Mouse (Mus musculus) midbrain, embryonic 13.5 days (tissue): ENCODE measurements around the gene Spred2. TPM values are rescaled to one million over a fixed set of nuclear protein-coding genes. Genes with fewer than 3 reads are reported as not detected.

Source experiments
- ATAC-seq: fragments of 200-750 bp; cut with Nextera tagmentation; 2 replicates; pipeline ENCODE4 v1.8.0; 2017; ENCODE audit warnings: mild to moderate bottlenecking, moderate TSS enrichment, moderate library complexity
- H3K27ac ChIP-seq: fragments of 300-500 bp; sonication (generic); 2 replicates; pipeline ENCODE4 v1.5.1; 2015; ENCODE audit warnings: inconsistent platforms, mild to moderate bottlenecking, moderate library complexity
- H3K27me3 ChIP-seq: fragments of 300-500 bp; sonication (generic); 2 replicates; pipeline ENCODE4 v1.6.1; 2015; ENCODE audit warnings: mild to moderate bottlenecking, inconsistent platforms
- H3K36me3 ChIP-seq: fragments of 300-500 bp; sonication (generic); 2 replicates; pipeline ENCODE4 v1.6.1; 2015; ENCODE audit warnings: mild to moderate bottlenecking, inconsistent platforms
- H3K4me1 ChIP-seq: fragments of 300-500 bp; sonication (generic); replicated peaks from 2 replicates; pipeline ENCODE4 v1.6.1; 2015; ENCODE audit warnings: inconsistent platforms
- H3K4me2 ChIP-seq: fragments of 300-500 bp; sonication (generic); replicated peaks from 2 replicates; pipeline ENCODE4 v1.6.1; 2015; ENCODE audit warnings: moderate library complexity, mild to moderate bottlenecking, inconsistent platforms
- H3K4me3 ChIP-seq: fragments of 300-500 bp; sonication (generic); replicated peaks from 2 replicates; pipeline ENCODE4 v1.5.1; 2015; ENCODE audit warnings: mild to moderate bottlenecking, inconsistent platforms
- H3K9ac ChIP-seq: fragments of 300-500 bp; sonication (generic); replicated peaks from 2 replicates; pipeline ENCODE4 v1.6.1; 2015; ENCODE audit warnings: mild to moderate bottlenecking, inconsistent platforms
- H3K9me3 ChIP-seq: fragments of 300-500 bp; sonication (generic); 2 replicates; pipeline ENCODE4 v1.6.1; 2016; ENCODE audit warnings: mild to moderate bottlenecking, inconsistent platforms
- WGBS: fragments of 180-500 bp; shearing (Covaris S2); methylation state at CpG from one replicate; pipeline ENCODE4 v1.1.7; 2015; 5-methylcytosine and 5-hydroxymethylcytosine counted together
- polyA plus RNA-seq: library from polyadenylated mRNA; unstranded; fragments of >200 nt; fragmentation: Nextera tagmentation; extraction: Ambion mirVana; gene quantifications from 2 replicates; pipeline ENCODE4 v1.2.1, GENCODE M21; 2015

Gene Spred2
- polyA plus RNA-seq, 1 experiment from 2014 or later: 4.9 TPM

DNA sequence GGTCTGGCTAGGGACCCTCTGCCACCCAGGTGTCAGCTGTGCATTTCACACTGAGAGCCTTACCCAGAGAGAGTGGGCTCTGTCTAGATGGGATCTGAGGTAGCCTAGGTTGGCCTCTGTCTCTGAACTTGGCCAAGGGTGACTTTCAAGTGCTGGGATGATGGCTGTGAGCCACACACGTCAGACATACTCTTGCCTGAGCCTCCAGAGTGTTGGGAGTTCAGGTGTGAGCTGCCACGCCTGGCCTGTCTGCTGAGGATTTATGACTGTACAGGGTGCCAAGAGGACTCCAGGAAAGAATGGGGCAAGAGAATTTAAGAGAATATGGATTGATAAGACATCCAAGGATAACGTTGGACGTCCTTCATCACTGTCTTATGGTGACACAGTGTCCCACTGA, 17.8 kb downstream of the Spred2 start:
- ATAC-seq: no peak
- 93% methylated on average over 4 of the region's 4 CpGs for WGBS

GRCm38 (mm10) chr11:19943753-19944152, 19.6 kb downstream of the Spred2 start:
- peaks cover 5% of the 10 kb centered on the region for H3K36me3 ChIP-seq
- no peak overlapping the region for H3K9ac ChIP-seq
- no peaks in the 10 kb centered on the region for H3K9me3 ChIP-seq
- no peak overlapping the region for H3K4me2 ChIP-seq
- H3K4me1 ChIP-seq: peaks cover 14% of the 10 kb centered on the region; the same call in 1 of the 2 replicates
- no peak overlapping the region for H3K4me3 ChIP-seq
- ATAC-seq: no peak
- 96% methylated on average over 2 of the region's 2 CpGs for WGBS
- H3K27me3 ChIP-seq: no peaks in the 10 kb centered on the region
- H3K27ac ChIP-seq: no peak overlapping the region

More for the DNA sequence above, 17.8 kb downstream of the Spred2 start:
- no peak overlapping the region for H3K9ac ChIP-seq
- no peaks in the 10 kb centered on the region for H3K27me3 ChIP-seq
- no peaks in the 10 kb centered on the region for H3K9me3 ChIP-seq
- no peak overlapping the region for H3K27ac ChIP-seq
- H3K4me3 ChIP-seq: no peak overlapping the region
- H3K4me1 ChIP-seq: peaks cover 9% of the 10 kb centered on the region; the same call in 1 of the 2 replicates
- H3K4me2 ChIP-seq: no peak overlapping the region
- peaks cover 5% of the 10 kb centered on the region for H3K36me3 ChIP-seq

- Histone ChIP-seq H3K9me3 (no peaks in the 10 kb centered on the region), H3K4me1 (peaks cover 14% of the 10 kb centered on the region; the same call in 1 of the 2 replicates), H3K9ac (no peak overlapping the region), H3K27me3 (no peaks in the 10 kb centered on the region), H3K4me3 (no peak overlapping the region), H3K36me3 (peaks cover 5% of the 10 kb centered on the region), H3K4me2 (no peak overlapping the region), H3K27ac (no peak overlapping the region)
- 74% methylated on average over 6 of the region's 6 CpGs for WGBS
- no peak for ATAC-seq
Observed at GRCm38 (mm10) chr11:19944701-19945100, 20.5 kb downstream of the Spred2 start.

DNA sequence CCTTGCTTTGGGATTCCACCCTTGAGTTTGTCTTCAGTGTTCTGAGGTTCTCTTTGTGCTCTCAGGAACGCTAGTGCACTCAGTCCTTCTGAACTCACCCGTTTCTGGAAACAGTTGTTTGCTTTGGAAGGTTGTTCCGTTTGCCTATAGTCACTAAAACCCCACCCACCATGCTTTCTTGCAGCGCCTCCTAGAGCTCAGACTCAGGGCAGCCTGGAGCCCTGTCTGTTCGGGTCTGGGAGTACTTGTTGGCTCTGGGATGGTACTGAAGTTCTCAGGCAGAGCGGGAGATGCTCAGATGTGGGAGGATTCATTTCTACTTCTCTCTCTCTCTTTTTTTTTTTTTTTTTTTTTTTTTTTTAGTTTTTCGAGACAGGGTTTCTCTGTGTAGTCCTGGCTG, 22.5 kb downstream of the Spred2 start:
- ATAC-seq: no peak
- peaks cover 5% of the 10 kb centered on the region for H3K36me3 ChIP-seq
- H3K4me3 ChIP-seq: no peak overlapping the region
- H3K4me1 ChIP-seq: 0 out of 2 replicates have a peak, but pooled peaks cover 11% of the 10 kb centered on the region
- H3K27ac ChIP-seq: no peak overlapping the region
- no peaks in the 10 kb centered on the region for H3K9me3 ChIP-seq
- H3K4me2 ChIP-seq: no peak overlapping the region
- H3K27me3 ChIP-seq: no peaks in the 10 kb centered on the region
- no peak overlapping the region for H3K9ac ChIP-seq
- WGBS: 94% methylated on average over 6 of the region's 7 CpGs

GRCm38 (mm10) chr11:19947626-19948135, 23.5 kb downstream of the Spred2 start:
- no peak overlapping the region for H3K4me2 ChIP-seq
- H3K4me1 ChIP-seq: 0 out of 2 replicates have a peak, but pooled peaks cover 11% of the 10 kb centered on the region
- no peak overlapping the region for H3K9ac ChIP-seq
- 0 out of 2 replicates have a peak, but pooled peaks have one; percentile 34 for ATAC-seq
- H3K36me3 ChIP-seq: peaks cover 5% of the 10 kb centered on the region
- no peaks in the 10 kb centered on the region for H3K9me3 ChIP-seq
- H3K27me3 ChIP-seq: no peaks in the 10 kb centered on the region
- no peak overlapping the region for H3K27ac ChIP-seq
- H3K4me3 ChIP-seq: no peak overlapping the region
- 90% methylated on average over 7 of the region's 7 CpGs for WGBS

- H3K36me3 ChIP-seq: peaks cover 5% of the 10 kb centered on the region
- WGBS: 85% methylated on average over 5 of the region's 5 CpGs
- 0 out of 2 replicates have a peak, but pooled peaks cover 9% of the 10 kb centered on the region for H3K4me1 ChIP-seq
Observed at GRCm38 (mm10) chr11:19949725-19950124, 25.6 kb downstream of the Spred2 start.

GRCm38 (mm10) chr11:19950169-19950568, 26.0 kb downstream of the Spred2 start:
- Histone ChIP-seq H3K27me3 (no peaks in the 10 kb centered on the region), H3K36me3 (peaks cover 5% of the 10 kb centered on the region), H3K4me3 (no peak overlapping the region), H3K4me2 (no peak overlapping the region), H3K4me1 (0 out of 2 replicates have a peak, but pooled peaks cover 6% of the 10 kb centered on the region), H3K9me3 (no peaks in the 10 kb centered on the region), H3K27ac (no peak overlapping the region), H3K9ac (no peak overlapping the region)
- ATAC-seq: no peak
- WGBS: 82% methylated on average over 8 of the region's 8 CpGs

More at GRCm38 (mm10) chr11:19949725-19950124, 25.6 kb downstream of the Spred2 start:
- ATAC-seq: no peak
- no peak overlapping the region for H3K27ac ChIP-seq
- no peaks in the 10 kb centered on the region for H3K9me3 ChIP-seq
- H3K9ac ChIP-seq: no peak overlapping the region
- H3K27me3 ChIP-seq: no peaks in the 10 kb centered on the region
- H3K4me3 ChIP-seq: no peak overlapping the region
- H3K4me2 ChIP-seq: no peak overlapping the region

DNA sequence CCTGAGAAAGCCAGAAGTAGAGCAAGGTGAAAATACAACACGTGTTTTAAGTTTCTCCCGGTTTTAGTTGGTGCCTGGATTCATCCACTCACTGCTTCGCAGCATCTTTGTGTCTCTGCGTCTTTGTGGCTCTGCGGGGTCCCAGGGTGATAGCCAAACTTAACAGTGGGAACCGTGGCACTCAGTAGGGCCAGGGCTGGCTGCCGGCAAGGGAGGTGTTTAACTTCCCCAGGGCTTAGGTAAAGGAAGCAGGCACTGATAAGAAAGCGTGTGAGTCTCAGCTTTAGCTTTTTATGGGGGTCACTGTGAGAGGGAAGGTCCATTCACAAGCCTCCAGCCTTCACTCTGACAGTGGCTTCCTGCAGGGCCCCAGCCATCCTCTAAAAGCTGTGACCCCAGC, 28.8 kb downstream of the Spred2 start:
- ATAC-seq: no peak
- H3K4me1 ChIP-seq: 0 out of 2 replicates have a peak, but pooled peaks cover under 1% of the 10 kb centered on the region

DNA sequence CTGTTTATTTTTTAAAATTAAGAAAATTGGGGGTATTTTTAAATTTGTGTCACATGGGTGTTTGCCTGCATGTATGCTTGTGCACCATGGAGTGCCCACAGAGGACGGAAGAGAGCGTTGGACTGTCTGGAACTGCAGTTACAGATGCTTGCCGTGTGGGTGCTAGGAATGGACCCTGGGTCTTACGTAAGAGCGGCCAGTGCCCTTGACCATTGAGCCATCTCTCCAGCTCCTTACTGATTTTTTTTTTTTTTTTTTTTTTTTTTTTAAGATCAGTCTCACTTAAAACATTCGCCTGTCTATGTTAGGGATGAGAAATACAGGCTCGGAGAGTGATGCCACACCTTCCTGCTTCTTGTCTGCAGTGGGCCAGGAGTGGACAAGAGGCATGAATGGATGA, 29.7 kb downstream of the Spred2 start:
- 94% methylated on average over 7 of the region's 7 CpGs for WGBS
- Histone ChIP-seq H3K9me3 (no peaks in the 10 kb centered on the region), H3K4me1 (no peaks in the 10 kb centered on the region), H3K4me2 (no peak overlapping the region), H3K9ac (no peak overlapping the region), H3K36me3 (no peaks in the 10 kb centered on the region), H3K27me3 (no peaks in the 10 kb centered on the region), H3K27ac (no peak overlapping the region), H3K4me3 (no peak overlapping the region)
- ATAC-seq: no peak

More for the DNA sequence above, 28.8 kb downstream of the Spred2 start:
- Histone ChIP-seq H3K4me2 (no peak overlapping the region), H3K36me3 (no peaks in the 10 kb centered on the region), H3K27ac (no peak overlapping the region), H3K27me3 (no peaks in the 10 kb centered on the region), H3K9me3 (no peaks in the 10 kb centered on the region), H3K9ac (no peak overlapping the region), H3K4me3 (no peak overlapping the region)
- 78% methylated on average over 8 of the region's 8 CpGs for WGBS

GRCm38 (mm10) chr11:19955069-19955468, 30.9 kb downstream of the Spred2 start:
- no peaks in the 10 kb centered on the region for H3K4me1 ChIP-seq
- H3K4me3 ChIP-seq: no peak overlapping the region
- no peaks in the 10 kb centered on the region for H3K27me3 ChIP-seq
- no peaks in the 10 kb centered on the region for H3K36me3 ChIP-seq
- ATAC-seq: no peak
- H3K9ac ChIP-seq: no peak overlapping the region
- no peaks in the 10 kb centered on the region for H3K9me3 ChIP-seq
- no peak overlapping the region for H3K27ac ChIP-seq
- no peak overlapping the region for H3K4me2 ChIP-seq
- 89% methylated on average over 9 of the region's 9 CpGs for WGBS

DNA sequence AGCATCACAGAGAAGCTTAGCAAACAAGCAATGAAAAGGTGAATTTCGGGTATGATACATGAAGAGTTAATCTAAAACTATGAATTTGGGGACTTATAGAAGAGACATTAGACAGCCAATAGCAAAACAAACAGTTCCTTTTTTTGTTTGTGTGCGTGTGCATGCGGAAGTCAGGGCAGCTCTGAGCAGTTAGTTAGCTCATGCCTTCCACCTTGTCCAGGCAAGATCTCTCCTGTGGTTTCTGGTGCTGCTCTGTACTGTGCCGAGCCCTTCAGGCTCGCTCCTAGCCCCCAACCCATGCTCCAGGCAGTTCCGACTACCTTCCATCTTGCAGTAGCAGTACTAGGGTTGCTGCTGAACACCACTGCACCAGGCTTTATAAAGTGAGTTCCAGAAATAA, 31.5 kb downstream of the Spred2 start:
- no peak for ATAC-seq
- Histone ChIP-seq H3K27me3 (no peaks in the 10 kb centered on the region), H3K9ac (no peak overlapping the region), H3K4me3 (no peak overlapping the region), H3K36me3 (no peaks in the 10 kb centered on the region), H3K9me3 (no peaks in the 10 kb centered on the region), H3K4me1 (no peaks in the 10 kb centered on the region), H3K4me2 (no peak overlapping the region), H3K27ac (no peak overlapping the region)
- 89% methylated on average over 6 of the region's 6 CpGs for WGBS

- no peak overlapping the region for H3K4me3 ChIP-seq
- no peaks in the 10 kb centered on the region for H3K36me3 ChIP-seq
- peaks cover 11% of the 10 kb centered on the region; the same call in 1 of the 2 replicates for H3K4me1 ChIP-seq
- ATAC-seq: no peak
- H3K4me2 ChIP-seq: no peak overlapping the region
- H3K27me3 ChIP-seq: no peaks in the 10 kb centered on the region
- H3K9me3 ChIP-seq: no peaks in the 10 kb centered on the region
- no peak overlapping the region for H3K27ac ChIP-seq
- WGBS: 87% methylated on average over 3 of the region's 3 CpGs
- no peak overlapping the region for H3K9ac ChIP-seq
Observed at GRCm38 (mm10) chr11:19959006-19959405, 34.8 kb downstream of the Spred2 start.

DNA sequence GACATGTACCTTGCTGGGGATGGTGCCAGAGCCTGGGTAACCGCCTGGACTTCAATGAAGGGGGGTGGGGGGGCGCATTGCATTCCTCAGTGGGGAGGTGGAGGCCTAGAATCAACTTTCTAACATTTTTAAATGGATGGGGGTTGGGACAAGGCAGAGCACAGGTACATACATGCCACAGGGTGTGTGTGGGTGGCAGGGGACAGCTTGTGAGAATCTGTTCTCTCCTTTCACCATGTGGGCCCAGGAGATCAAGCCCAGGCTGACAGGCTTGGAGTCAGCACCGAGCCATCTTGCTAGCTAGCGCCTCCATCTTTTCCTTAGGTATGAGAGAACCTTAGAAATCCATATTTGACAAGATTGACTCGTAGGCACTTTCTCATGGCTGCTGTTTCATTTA, 35.7 kb downstream of the Spred2 start:
- Histone ChIP-seq H3K4me3 (no peak overlapping the region), H3K4me2 (no peak overlapping the region), H3K27me3 (no peaks in the 10 kb centered on the region), H3K4me1 (peaks cover 12% of the 10 kb centered on the region; the same call in 1 of the 2 replicates), H3K27ac (no peak overlapping the region), H3K9me3 (no peaks in the 10 kb centered on the region), H3K36me3 (no peaks in the 10 kb centered on the region), H3K9ac (no peak overlapping the region)
- WGBS: 80% methylated on average over 5 of the region's 5 CpGs
- ATAC-seq: no peak
